Mouse (Mus musculus) hindbrain, embryonic 13.5 days (tissue): ENCODE data around the gene Rtl8b. TPM values are rescaled to one million over a fixed set of nuclear protein-coding genes. Genes with fewer than 3 reads are reported as not detected.
"Not testable (repeated sequence)": the region's sequence is repeated elsewhere in the genome, so short reads cannot be mapped to it uniquely, and the experiment has no call there.

ENCODE experiments used
- ATAC-seq: fragments of 200-750 bp; cut with Nextera tagmentation; 2 replicates; pipeline ENCODE4 v1.8.0; 2017; ENCODE audit warnings: moderate TSS enrichment; ENCODE audit not compliant: low FRiP score
- H3K27ac ChIP-seq: fragments of 300-500 bp; sonication (generic); 2 replicates; pipeline ENCODE4 v1.5.1; 2015; ENCODE audit warnings: inconsistent platforms, mild to moderate bottlenecking, moderate library complexity
- H3K27me3 ChIP-seq: fragments of 300-500 bp; sonication (generic); 2 replicates; pipeline ENCODE4 v1.6.1; 2015; ENCODE audit warnings: mild to moderate bottlenecking, inconsistent platforms
- H3K36me3 ChIP-seq: fragments of 300-500 bp; sonication (generic); 2 replicates; pipeline ENCODE4 v1.6.1; 2015; ENCODE audit warnings: mild to moderate bottlenecking, inconsistent platforms
- H3K4me1 ChIP-seq: fragments of 300-500 bp; sonication (generic); replicated peaks from 2 replicates; pipeline ENCODE4 v1.6.1; 2015; ENCODE audit warnings: inconsistent platforms
- H3K4me2 ChIP-seq: fragments of 300-500 bp; sonication (generic); 2 replicates; pipeline ENCODE4 v1.6.1; 2015; ENCODE audit warnings: inconsistent platforms, mild to moderate bottlenecking, moderate library complexity
- H3K4me3 ChIP-seq: fragments of 300-500 bp; sonication (generic); 2 replicates; pipeline ENCODE4 v1.5.1; 2015; ENCODE audit warnings: mild to moderate bottlenecking, inconsistent platforms
- H3K9ac ChIP-seq: fragments of 300-500 bp; sonication (generic); 2 replicates; pipeline ENCODE4 v1.6.1; 2015; ENCODE audit warnings: mild to moderate bottlenecking, inconsistent platforms
- H3K9me3 ChIP-seq: fragments of 300-500 bp; sonication (generic); 2 replicates; pipeline ENCODE4 v1.6.1; 2016; ENCODE audit warnings: inconsistent platforms
- WGBS: fragments of 180-500 bp; shearing (Covaris S2); methylation state at CpG from one replicate; pipeline ENCODE4 v1.1.7; 2015; 5-methylcytosine and 5-hydroxymethylcytosine counted together
- polyA plus RNA-seq: library from polyadenylated mRNA; unstranded; fragments of >200 nt; fragmentation: Nextera tagmentation; extraction: Ambion mirVana; gene quantifications from 2 replicates; pipeline ENCODE4 v1.2.1, GENCODE M21; 2015

Rtl8b gene
- polyA plus RNA-seq, 1 experiment from 2014 or later, result 154 TPM

GRCm38 (mm10) chrX:53669557-53670270 is 494 bp downstream of the Rtl8b start:
- peak; percentile 70 for ATAC-seq
- H3K9me3 ChIP-seq, H3K4me1 ChIP-seq, H3K9ac ChIP-seq, H3K36me3 ChIP-seq, H3K27ac ChIP-seq, H3K27me3 ChIP-seq: not testable (repeated sequence)
- WGBS, result no CpG with 5 or more reads among the region's 36 CpGs
- H3K4me2 ChIP-seq, result peak overlapping the region; percentile 52
- H3K4me3 ChIP-seq, result peak overlapping the region; percentile 33

DNA sequence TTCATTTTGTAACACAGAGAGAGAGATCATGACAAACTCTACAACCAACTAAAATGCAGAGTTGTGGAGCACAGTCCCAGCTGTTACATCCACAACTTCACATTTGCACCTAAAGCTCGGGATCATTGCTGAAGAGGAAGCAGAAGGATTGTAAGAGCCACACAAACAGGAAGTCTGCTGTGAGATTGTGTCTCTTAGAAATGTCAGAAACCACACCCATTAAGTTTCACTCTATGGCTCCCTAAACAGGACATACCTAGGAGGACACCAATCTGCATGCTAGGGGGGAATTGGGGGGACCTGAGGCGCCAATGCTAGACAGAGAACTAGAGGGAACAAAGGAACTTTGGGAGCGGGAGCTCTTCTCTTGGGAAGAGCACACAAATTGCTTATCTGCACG is 17.3 kb downstream of the Rtl8b start:
- not testable (repeated sequence) for H3K9ac ChIP-seq
- WGBS, result 60% methylated on average over 4 of the region's 4 CpGs

GRCm38 (mm10) chrX:53645885-53646284 is 24.3 kb downstream of the Rtl8b start:
- no peaks in the 10 kb centered on the region for H3K36me3 ChIP-seq
- no peak overlapping the region for H3K4me3 ChIP-seq
- H3K4me1 ChIP-seq, result 0 out of 2 replicates have a peak, but pooled peaks cover 2% of the 10 kb centered on the region
- no peak overlapping the region for H3K4me2 ChIP-seq
- ATAC-seq, result no peak
- no peak overlapping the region for H3K27ac ChIP-seq
- H3K9ac ChIP-seq, result no peak overlapping the region
- H3K9me3 ChIP-seq, result no peaks in the 10 kb centered on the region
- H3K27me3 ChIP-seq, result no peaks in the 10 kb centered on the region
- WGBS, result 81% methylated on average over 6 of the region's 6 CpGs

More for the DNA sequence above, 17.3 kb downstream of the Rtl8b start:
- not testable (repeated sequence) for H3K4me2 ChIP-seq, H3K9me3 ChIP-seq, H3K27me3 ChIP-seq, ATAC-seq, H3K4me1 ChIP-seq, H3K36me3 ChIP-seq, H3K27ac ChIP-seq, H3K4me3 ChIP-seq

DNA sequence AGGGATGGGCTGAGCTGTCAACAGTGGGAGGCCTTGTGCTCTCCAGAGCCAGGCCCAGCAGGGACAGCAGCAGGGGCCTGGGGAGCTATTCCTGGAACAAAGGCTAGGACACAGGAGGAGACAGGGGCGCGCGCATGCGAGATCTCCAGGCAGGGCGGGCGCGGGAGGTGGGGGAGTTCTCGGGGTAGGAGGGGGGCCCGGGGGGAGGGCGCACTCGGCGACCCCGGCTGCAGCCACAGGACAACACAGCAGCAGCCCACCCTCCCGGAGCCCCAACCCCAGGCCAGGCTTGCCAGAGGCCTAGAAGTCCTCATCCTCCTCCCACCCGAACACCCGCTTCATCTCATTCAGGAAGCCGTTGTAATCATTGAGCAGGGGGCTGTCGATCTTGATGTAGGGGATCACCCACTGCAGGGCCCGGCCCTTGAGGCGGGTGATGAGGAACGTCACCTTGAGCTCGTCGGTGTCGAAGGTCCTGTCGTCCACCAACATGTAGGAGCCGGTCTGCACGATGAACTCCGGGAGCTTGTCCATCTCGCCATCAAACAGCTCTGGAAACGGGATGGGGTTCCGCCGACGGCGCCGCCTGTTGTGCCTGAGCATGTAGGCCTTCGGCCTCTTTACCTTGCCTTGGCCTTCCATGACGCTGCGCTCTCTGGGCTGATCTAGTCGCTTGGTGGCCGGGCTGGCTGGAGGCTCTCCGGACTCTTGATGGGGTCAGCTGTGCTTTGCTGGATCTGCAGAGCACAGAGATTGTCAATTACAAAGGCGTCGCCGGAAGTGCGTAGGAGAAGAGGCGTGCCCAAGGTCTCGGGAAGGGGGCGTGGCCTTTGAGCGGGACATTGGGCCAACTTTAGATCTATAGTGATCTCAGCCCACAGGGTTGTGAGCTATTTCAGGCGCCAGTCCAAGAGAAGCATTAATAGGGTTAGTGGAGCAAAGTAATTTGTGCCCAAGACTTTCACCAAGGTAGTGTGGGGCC is 26.9 kb downstream of the Rtl8b start, which contains the start of gene Rtl8a:
Gene Rtl8a, minus strand, starts transcription at position 703 of the 982 bp plus-strand sequence.
- peak within 1 kb of the TSS; percentile 36 for H3K4me3 ChIP-seq
- not testable (repeated sequence) for H3K27ac ChIP-seq, H3K27me3 ChIP-seq, H3K36me3 ChIP-seq, H3K9me3 ChIP-seq, H3K4me1 ChIP-seq
- ATAC-seq, result peak; percentile 95
- 17% methylated on average over 12 of the region's 50 CpGs for WGBS
- H3K4me2 ChIP-seq, result peak within 1 kb of the TSS; percentile 50
- H3K9ac ChIP-seq, result 0 out of 2 replicates have a peak within 1 kb of the TSS, but pooled peaks have one; percentile 43

- H3K4me3 ChIP-seq, result peak overlapping the region; percentile 36
- peak overlapping the region; percentile 50 for H3K4me2 ChIP-seq
- not testable (repeated sequence) for H3K27ac ChIP-seq, H3K9me3 ChIP-seq, H3K27me3 ChIP-seq, H3K4me1 ChIP-seq, H3K36me3 ChIP-seq
- peak; percentile 52 for ATAC-seq
- WGBS, result 71% methylated on average over 4 of the region's 4 CpGs
- H3K9ac ChIP-seq, result 0 out of 2 replicates have a peak overlapping the region, but pooled peaks have one; percentile 43
Measured at GRCm38 (mm10) chrX:53642604-53642979, 27.6 kb downstream of the Rtl8b start.

GRCm38 (mm10) chrX:53638107-53638506 is 32.1 kb downstream of the Rtl8b start:
- not testable (repeated sequence) for H3K9ac ChIP-seq, H3K36me3 ChIP-seq, H3K4me2 ChIP-seq, ATAC-seq, H3K9me3 ChIP-seq, H3K4me3 ChIP-seq, H3K27me3 ChIP-seq, H3K27ac ChIP-seq, H3K4me1 ChIP-seq
- 57% methylated on average over 3 of the region's 3 CpGs for WGBS

Other genes starting within 250 kb of the Rtl8b start
- gene Etd, start 235.5 kb downstream of the Rtl8b start, polyA plus RNA-seq, result not detected in 2 replicates
- gene Rtl8c, start 62.4 kb downstream of the Rtl8b start, polyA plus RNA-seq, result 213 and 220 TPM in 2 replicates
- 0.65 TPM in 1 of 2 replicates, not detected in the other for gene Gm14597, start 61.4 kb downstream of the Rtl8b start, polyA plus RNA-seq
- gene Rtl8a, start 26.7 kb downstream of the Rtl8b start, polyA plus RNA-seq, result 204 and 211 TPM in 2 replicates
- 0.13 and 0.23 TPM in 2 replicates for gene 4930502E18Rik, start 54.4 kb upstream of the Rtl8b start, polyA plus RNA-seq
- not detected in 2 replicates for gene 1700013H16Rik, start 87.4 kb upstream of the Rtl8b start, polyA plus RNA-seq
- gene Zfp36l3, start 106.0 kb upstream of the Rtl8b start, polyA plus RNA-seq, result not detected in 2 replicates
- 2.4 and 2.5 TPM in 2 replicates for gene Xlr, start 127.3 kb upstream of the Rtl8b start, polyA plus RNA-seq